Mouse (Mus musculus) CH12.LX (cell line): ENCODE measurements around the gene Tha1.

ENCODE experiments used
- CHD1 ChIP-seq: IDR thresholded peaks from 2 replicates; pipeline ENCODE4 v1.6.1; 2012; ENCODE audit warnings: low read depth, low read length, improper control_type of control experiment, inconsistent platforms
- CTCF ChIP-seq, 2 experiments: IDR thresholded peaks in 1 of 2; conservative IDR thresholded peaks in 1 of 2; 2 replicates each; pipeline ENCODE4 v1.5.1; 2011 to 2012; ENCODE audit warnings: low read depth in 2 of 2, low read length in 2 of 2, improper control_type of control experiment in 1 of 2, inconsistent platforms in 1 of 2, mild to moderate bottlenecking in 1 of 2, moderate library complexity in 1 of 2
- ELF1 ChIP-seq: IDR thresholded peaks from 2 replicates; pipeline ENCODE4 v1.6.1; 2014; ENCODE audit warnings: low read depth, mild to moderate bottlenecking, inconsistent platforms, low read length, improper control_type of control experiment
- EP300 ChIP-seq: IDR thresholded peaks from 2 replicates; pipeline ENCODE4 v1.6.1; 2011; ENCODE audit warnings: low read length, improper control_type of control experiment
- HCFC1 ChIP-seq: IDR thresholded peaks from 2 replicates; pipeline ENCODE4 v1.6.1; 2012; ENCODE audit warnings: low read depth, mild to moderate bottlenecking, inconsistent platforms, low read length, improper control_type of control experiment
- IRF4 ChIP-seq: IDR thresholded peaks from 2 replicates; pipeline ENCODE4 v1.6.1; 2014; ENCODE audit warnings: low read depth, mild to moderate bottlenecking, inconsistent platforms, low read length, improper control_type of control experiment
- JUND ChIP-seq: conservative IDR thresholded peaks from 2 replicates; pipeline ENCODE4 v1.6.1; 2011; ENCODE audit warnings: low read depth, low read length, improper control_type of control experiment
- POLR2A ChIP-seq: IDR thresholded peaks from 2 replicates; pipeline ENCODE4 v1.6.1; 2011; ENCODE audit warnings: low read depth, mild to moderate bottlenecking, improper control_type of control experiment, low read length
- POLR2AphosphoS2 ChIP-seq: IDR thresholded peaks from 2 replicates; pipeline ENCODE4 v1.6.1; 2011; ENCODE audit warnings: low read depth, low read length, improper control_type of control experiment
- SIN3A ChIP-seq: IDR thresholded peaks from 2 replicates; pipeline ENCODE4 v1.6.1; 2012; ENCODE audit warnings: low read length, improper control_type of control experiment, inconsistent platforms
- USF1 ChIP-seq: IDR thresholded peaks from 2 replicates; pipeline ENCODE4 v1.6.1; 2014; ENCODE audit warnings: low read depth, mild to moderate bottlenecking, inconsistent platforms, low read length, improper control_type of control experiment
- ZC3H11A ChIP-seq: IDR thresholded peaks from 2 replicates; pipeline ENCODE4 v1.6.1; 2012; ENCODE audit warnings: low read depth, mild to moderate bottlenecking, inconsistent platforms, low read length, improper control_type of control experiment

- TF ChIP-seq CTCF (conservative IDR thresholded peaks at IDR 0.05 in 1 of 2, IDR thresholded peaks at IDR 0.05 in 1 of 2; ENCODE audit: low read depth in 2 of 2, low read length in 2 of 2) (no peak), CHD1 (no peak), JUND (no peak), POLR2AphosphoS2 (no peak), ELF1 (no peak), POLR2A (no peak), ZC3H11A (no peak), IRF4 (no peak), SIN3A (no peak), USF1 (no peak), HCFC1 (no peak), EP300 (no peak)
Measured at GRCm38 (mm10) chr11:117860601-117861000, 12.7 kb downstream of the Tha1 start, which contains the start of gene Tmem235.
